Mouse (Mus musculus) gastrocnemius, postnatal 4 days (tissue): ENCODE measurements around the gene Tmed4. TPM values are rescaled to one million over a fixed set of nuclear protein-coding genes. Genes with fewer than 3 reads are reported as not detected.

Experiments
- DNase-seq, 2 experiments: peaks; one replicate each; pipeline ENCODE4 v3.0.0; 2021 to 2022; ENCODE audit warnings: low spot score in 2 of 2, mixed read lengths in 2 of 2
- long read RNA-seq, 2 experiments: library from polyadenylated mRNA; stranded (forward); transcript quantifications; one replicate each; pipeline ENCODE4 v2.0.0; 2021
- total RNA-seq, 2 experiments: library from RNA; stranded (reverse); gene quantifications; 2 replicates each; pipeline ENCODE4 v1.2.3; 2021

Gene Tmed4
- total RNA-seq: 10 to 100 TPM; 70.1 to 72.9 TPM
- long read RNA-seq, experiment 1, transcript Tmed4-201 (5 exons, 2,003 nt): major isoform, 100 of 114 reads
- long read RNA-seq, experiment 1, transcript Tmed4-202 (4 exons, 886 nt): minor isoform, 7 of 114 reads
- long read RNA-seq, experiment 1, partial matches to known transcripts: 1 of 114 reads
- long read RNA-seq, experiment 1, other reads (novel, unspliced or antisense): 6 of 114 reads
- long read RNA-seq, experiment 2, transcript Tmed4-202 (4 exons, 886 nt): minor isoform, 14 of 131 reads
- long read RNA-seq, experiment 2, transcript Tmed4-201 (5 exons, 2,003 nt): major isoform, 108 of 131 reads
- long read RNA-seq, experiment 2, partial matches to known transcripts: 1 of 131 reads
- long read RNA-seq, experiment 2, other reads (novel, unspliced or antisense): 8 of 131 reads

DNA sequence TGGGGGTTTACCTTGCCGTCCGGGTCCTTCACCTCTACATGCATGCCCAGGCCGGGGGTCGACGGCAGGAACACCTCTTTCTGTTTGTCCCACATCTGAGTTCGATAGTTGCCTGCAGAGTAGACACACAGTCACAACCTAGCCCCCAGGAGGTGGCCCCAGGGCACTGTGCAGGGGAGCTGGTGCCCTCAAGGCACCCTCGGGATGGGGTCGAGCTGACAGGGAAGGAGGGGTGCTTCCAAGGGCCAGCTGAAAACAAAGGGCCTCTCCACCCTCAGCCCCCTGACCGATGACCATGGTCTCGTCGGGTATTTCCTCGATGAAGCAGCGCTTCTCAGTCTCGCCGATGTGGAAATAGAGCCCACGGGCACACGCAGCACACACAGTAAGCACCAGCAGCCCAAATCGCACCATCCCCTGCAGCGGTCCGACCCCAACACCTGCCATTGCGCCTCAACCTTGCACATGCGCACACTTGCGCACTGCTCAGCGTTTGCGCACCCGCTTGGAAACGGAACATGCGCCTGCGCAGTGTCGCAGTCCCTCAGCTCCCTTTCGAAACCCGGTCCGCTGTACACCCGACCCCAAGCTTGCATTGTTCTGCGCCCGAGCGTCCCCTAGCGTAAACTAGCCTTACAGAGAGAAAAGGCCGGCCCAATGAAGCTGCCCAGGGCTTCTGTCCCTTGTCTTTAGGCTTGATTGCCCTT, at the start of gene Tmed4:
Tmed4 (minus strand) TSS at position 484 of the 707 bp plus-strand sequence.
- DNase-seq: peak; percentile 96 to 100

DNA sequence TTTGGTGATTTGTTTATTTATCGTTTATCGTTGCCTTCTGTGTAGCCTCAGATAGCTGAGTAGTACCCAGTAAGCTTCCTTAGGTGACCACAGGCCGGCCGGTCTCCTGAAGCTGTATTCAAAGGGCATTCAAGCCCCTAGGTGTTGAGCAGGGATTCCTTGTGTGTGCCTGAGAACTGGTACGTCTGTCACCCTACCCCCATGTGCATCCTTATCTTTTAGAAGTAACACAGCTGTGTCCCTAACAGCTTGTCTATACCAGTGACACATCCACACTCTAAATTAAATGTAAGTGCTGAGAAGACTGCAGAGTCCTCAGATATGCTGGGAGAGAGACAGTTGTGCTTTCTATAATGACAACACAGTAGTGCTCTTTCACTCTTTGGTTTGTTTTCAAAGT, 48.7 kb upstream of the Tmed4 start:
- no peak for DNase-seq

DNA sequence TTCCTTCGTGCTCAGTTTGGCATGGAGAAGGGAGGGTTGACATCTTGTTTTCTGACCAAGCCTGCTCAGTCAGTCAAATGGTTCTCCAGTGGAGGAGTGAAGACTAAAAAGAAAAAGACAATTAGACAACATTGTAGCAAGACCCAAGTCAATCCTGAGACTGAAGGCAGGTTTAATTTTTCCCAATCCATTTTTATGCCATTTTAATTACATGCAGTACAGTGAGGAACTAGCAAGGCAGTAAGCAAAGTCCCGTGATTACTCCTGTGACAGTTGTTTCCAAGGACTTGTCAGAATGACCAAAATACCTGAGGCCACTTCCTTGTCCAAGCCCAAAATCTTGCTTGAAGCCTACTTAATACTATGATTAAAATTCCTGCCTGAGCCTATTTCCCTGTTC, 47.4 kb upstream of the Tmed4 start:
- DNase-seq: no peak

DNA sequence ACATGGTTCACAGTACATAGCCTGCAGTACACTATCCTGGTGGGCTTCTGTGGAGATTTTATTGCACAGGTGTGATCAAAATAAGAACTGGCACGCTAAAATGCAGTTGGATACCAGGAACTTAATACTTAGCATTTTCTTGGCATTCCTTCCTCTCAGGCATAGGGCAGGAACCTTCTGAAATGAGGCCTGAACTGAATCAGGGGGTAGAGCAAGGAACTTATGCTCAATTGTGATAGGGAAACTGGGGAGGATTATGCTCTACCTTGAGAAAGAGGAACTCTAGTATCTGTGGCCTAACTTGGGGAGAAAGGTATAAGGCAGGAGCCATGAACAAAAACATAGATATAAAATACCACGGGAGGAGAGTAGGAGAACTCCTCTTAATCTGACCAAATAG, 44.7 kb upstream of the Tmed4 start:
- no peak for DNase-seq

DNA sequence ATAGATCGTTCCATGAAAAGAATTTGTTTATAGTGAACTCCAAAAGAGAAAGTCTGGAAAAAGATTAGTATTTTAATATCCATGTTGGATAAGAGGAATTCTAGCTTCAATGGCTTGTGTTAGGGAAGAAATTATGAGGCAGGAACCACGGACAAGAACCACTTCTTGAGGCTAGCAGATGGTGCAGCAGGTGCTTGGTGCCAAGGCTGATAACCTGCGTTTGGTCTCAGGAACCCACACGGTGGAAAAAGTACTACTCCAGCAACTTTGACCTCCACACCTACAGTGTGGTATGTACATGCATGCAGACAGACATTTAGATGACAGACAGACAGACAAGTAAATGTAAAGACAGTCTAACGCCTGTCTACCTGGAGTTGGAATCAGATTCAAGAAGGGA, 43.9 kb upstream of the Tmed4 start:
- no peak for DNase-seq

DNA sequence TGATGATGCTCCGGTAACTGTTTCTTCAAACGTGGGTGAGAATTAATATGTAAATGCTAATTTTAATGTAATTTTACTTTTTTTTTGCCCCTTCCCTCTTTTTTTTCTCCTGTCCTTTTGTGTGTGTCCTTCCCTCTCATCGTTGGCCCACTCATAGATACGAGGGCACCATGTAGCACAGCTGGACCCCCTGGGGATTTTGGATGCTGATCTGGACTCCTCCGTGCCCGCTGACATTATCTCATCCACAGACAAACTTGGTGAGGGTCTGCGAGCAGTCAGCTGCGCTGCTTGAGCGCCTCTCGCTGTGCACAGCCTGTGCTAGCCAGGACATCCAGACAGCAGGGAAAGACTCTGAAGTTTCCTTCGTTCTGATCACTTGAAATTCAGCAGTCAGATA, 42.2 kb upstream of the Tmed4 start:
- no peak for DNase-seq

DNA sequence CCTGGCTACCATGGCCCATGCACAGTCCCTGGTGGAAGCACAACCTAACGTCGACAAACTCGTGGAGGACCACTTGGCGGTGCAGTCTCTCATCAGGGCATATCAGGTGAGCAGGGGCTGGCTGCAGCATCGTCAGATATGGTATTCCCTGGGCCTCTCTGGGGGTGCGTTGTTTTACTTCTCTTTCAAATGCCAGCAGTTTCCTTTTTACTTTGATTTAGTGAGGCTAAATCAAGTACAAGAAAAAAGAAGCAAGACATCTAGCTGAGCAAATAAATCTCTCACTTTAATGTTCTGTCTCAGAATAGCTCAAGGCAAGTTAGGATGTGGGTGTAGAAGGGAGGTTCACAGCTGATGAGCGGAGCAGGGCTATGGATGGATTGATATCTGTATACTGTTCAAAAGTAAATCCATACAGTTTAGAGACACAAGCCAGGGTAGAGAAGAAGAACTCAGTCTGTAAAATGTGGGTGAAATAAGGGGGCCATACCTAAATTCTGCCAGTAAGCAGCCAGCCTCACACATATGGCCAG, 39.3 kb upstream of the Tmed4 start:
- no peak for DNase-seq

DNA sequence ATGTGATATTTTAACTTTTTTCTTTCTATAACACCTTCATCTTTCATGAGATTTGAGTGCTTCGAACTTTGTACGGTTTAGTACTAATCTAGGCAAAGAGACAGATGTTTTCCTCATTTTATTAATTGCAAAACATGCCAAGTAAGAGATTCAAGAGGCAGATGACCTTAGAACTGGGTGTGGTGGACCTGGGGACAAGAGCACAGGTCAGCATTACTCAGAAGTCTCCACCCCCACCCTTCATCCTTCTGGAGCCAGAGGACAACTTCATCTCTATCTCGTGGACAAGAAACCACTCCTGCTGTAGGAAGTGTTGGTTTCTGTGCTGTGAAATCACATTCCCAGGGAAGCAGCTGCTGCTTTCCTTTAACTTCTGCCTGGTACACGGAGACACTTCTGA, 33.5 kb upstream of the Tmed4 start:
- no peak for DNase-seq

DNA sequence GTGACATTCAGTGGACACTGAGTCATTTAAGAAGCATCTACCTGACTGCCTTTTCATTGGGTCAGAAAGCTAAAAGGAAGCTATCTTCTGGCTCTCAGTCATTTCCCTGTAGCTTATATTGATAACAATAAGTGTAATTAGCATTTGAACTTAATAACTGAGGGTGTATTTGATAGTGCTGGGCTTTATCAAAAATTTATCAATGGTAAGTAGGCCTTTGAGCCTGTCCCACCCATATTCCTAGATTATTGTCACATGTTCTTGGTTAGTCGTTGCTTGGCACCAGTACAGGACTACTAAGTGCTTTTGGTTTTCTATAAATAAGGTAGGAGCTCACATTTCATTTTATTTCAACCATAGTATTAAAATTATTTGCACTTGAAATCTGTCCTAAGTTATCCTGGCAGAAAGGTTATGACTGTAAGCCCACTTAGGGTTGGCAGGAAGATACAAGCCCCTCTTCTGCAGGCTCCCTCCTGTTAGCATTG, 31.3 kb upstream of the Tmed4 start:
- DNase-seq: no peak

DNA sequence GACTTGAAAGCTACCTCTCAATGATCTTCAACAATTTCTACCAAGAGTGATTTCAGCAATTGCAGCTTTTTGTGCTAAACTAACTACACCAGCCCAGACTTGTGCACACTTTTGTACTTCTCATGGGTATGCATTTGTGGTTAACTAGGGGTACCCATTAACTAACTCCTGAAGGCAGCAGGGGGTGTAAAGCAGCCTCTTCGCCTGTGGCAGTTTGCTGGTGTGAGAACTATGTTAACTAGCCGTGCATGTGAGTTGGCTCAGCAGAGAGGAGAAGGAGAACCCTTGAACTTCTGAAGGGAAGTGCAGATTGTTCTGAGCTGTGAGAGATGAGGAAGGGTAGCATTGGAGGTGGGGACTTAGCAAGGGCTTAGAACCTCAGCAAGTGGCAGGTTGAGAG, 28.1 kb upstream of the Tmed4 start:
- DNase-seq: no peak

DNA sequence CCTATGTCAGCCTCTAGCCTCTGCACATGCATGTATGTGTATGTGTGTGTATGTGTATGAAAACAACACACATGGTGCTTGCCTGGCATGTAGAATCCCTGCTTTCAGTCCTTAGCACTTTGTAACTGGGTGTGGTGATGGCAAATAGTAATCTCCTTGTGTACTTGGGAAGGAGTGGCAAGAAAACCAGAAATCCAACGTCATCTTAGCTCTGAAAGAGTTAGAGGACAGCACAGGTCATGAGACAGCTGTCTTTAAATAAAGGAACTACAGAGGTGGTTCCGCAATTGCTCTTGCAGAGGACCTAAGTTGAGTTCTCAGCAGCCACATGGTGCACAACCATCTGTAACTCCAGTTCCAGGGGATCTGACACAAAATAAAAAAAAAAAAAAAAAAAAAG, 24.8 kb upstream of the Tmed4 start:
- DNase-seq: no peak

DNA sequence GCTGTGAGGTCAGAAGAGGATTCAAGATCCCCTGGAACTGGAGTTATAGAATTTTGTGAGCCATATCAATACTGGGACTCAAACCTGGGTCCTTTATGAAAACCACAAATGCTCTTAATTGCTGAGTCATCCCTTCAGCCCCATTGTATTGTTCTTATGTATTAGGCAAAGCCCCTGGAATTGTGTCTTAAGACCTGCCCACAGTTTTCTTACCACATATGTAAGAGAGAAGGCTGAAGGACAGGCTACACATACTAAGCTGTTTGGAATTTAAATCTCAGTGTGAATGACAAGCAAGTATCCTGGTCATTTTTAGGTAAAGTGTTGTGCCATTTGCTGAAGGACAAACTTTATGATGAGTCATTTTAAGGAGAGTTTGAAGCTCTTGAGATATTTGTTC, 21.4 kb upstream of the Tmed4 start:
- DNase-seq: no peak

DNA sequence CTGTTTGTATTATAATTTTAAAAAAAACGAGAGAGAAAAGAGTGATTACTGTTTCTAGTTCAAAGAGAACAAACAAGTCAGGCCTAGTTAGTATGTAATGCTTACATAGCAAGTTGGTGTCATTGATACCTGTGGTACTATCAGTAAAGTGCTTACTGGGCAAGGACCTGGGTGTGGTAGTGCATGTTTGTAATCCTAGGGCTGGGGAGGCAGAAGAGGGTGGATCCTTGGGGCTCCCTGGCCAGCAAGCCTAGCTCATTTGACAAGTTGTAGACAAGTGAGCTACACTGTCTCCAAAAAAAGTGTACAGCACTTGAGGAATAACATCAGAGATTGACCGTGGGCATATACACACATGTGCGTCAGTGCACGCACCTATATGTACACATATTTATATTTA, 20.0 kb upstream of the Tmed4 start:
- no peak for DNase-seq

DNA sequence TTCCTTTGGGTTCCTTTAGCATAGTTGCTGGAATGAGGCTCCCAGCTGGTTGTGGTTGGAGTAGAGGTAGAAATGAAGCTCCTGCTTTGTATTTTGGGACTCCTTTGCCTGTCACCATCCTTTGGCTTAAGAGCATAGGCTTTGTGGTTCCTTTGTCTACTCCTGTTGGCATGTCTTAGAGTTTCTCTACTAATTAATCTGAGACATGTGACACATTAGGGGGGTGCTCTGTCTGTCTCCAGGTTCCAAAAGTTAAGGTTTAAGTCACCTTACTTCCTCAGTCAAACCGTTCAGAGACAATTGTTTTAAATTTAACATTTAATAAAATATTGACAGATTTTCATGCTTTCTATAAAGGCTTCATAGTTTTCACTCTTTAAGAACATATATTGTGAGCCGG, 18.9 kb upstream of the Tmed4 start:
- DNase-seq: no peak

DNA sequence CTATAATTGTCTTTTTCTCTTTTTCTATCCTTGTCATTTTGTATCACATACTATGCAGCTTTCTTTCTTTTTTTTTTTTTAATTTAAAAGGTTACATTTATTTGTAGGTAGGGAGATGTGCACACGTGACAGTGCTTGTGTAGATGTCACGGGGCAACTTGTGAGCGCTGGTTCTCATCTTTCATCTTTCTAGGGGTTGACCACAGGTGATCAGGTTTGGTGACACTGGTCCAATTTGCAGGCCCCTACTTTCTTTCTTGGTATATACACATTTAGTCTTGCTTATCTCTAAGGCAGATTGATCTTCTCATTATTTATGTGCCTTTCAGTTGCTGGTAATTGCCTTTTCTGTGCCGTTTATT, 18.3 kb upstream of the Tmed4 start:
- DNase-seq: no peak

DNA sequence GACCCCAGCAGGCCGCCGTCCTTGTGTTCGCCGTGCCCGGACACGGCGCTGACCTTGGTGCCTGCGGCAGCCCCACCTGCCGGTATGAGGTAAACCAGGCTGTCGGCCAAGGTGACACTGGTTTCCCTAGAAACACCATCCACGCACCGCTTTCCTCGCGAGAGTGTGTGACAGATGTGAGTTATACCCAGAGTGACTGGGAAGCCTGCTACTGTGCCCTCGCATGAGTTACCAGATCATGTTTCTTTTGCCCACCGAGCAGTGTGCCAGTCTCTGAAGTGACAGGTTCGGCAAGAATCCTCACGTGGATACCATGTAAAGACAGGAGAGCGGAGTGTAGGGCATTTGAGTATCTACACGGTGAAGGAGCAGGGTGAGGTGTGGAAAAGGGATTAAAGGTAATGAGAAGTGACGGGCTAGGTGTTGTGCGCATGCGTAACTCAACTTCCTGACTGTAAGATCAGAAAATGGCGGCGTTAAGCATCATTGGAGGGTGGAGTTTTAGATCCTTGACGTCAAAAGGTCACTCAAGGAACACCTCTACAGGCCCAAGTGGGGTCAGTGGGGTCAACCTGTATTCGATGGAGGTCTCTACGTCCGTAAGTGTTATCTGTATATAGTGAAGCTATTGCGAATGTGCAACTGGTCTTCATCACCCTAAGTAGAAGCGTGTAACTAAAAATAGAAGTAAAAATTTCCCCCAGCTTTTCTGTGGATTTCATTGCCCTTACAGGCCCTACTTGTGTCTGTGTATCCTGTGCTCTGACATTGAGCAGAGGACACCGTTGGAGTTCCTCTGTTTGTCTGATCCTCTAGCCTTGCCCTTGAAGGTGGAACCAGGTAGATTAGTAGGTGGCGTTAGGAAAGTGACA, 17.7 kb upstream of the Tmed4 start:
- DNase-seq: peak in 1 of 2 experiments; percentile 48

DNA sequence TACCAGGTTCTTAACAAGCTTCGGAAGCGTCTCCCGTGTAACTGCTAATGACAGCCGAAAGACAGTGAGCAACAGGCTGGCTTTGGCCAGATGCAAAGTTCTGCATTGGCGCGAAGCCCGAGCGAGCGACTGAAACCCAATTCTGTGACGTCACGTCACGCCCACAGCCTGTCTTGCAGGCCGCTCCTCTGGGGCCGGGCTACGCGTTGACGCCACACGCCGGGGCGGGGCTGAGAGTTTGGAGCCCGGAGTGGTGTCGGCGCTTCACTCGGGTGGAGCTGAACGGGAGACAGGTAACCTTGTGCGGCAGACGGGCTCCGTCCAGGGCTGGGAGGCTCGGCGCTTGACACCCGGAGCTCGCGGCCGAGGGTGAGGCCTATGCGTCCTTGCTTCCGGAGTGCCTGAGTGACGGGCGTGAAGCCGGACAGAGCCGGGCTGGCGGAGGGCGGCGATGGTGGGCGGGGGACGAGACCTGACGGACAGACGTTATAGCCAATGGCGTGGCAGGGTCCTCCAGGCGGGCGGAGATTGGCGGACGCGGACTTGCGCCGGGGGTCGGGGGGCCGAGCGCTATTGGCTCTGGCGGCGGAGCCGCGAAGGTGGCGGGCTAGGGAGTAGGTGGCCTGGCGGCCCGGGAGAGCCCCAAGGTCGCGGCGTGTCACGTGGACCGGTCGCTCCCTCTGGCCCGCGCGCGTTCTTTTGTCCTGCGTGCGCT, 16.9 kb upstream of the Tmed4 start, which contains the start of gene Ogdh:
Ogdh (plus strand) TSS at position 233 of the 715 bp plus-strand sequence.
- peak; percentile 97 to 100 for DNase-seq

DNA sequence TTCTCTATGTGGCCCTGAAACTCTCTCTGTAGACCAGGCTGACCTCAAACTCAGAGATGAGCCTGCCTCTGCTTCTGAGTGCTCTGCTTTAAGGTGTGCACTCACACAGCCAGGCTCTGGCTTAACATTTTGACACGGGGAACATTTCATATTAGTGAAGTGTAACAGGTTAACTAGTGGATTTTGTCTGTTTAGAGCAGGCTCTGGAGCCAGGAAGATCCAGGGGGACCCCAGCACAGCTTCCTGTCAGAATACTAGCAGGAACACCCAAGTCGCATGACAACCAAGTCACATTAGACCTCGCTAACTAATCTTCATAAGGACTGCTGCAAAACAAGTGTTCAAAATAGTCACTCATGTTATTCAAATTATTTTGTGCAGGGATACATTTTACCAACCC, 16.2 kb upstream of the Tmed4 start:
- no peak for DNase-seq

DNA sequence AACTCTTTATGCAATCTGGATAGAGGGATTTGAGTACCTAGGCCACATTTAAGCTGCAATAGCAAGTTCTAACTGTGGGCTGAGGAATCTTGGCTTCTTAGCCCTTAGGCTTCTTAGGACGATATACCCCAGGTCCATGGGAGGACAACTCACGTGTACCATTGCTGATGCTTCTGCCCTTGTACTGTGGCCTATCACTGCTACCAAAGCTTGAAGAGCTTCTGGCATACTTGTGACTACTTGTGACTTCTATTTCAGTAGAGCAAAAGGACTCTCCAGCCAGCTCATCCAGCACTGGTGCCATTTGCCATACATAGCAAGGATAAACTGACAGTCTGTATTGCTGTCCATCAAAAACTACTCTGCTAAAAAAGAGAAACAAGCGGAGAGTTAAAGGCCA, 15.5 kb upstream of the Tmed4 start:
- no peak for DNase-seq

DNA sequence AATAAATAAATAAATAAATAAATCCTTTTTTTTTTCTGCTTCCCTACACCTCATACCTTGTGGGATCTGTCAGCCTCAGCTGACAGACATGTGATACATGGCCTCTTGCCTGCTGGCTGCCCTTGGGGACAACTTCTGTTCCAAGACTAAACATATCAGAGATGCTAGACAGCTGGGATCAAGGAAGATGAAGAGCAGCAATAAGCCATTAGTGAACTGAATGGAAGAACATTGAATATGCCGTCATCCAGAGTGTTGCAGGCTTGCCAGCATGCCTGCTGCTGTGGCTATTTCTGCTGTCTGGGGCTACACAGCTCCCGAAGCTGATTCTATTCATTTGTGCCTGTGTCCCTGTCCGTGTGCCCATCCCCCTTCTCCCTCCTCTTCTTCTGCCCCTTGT, 8.3 kb upstream of the Tmed4 start:
- no peak for DNase-seq

DNA sequence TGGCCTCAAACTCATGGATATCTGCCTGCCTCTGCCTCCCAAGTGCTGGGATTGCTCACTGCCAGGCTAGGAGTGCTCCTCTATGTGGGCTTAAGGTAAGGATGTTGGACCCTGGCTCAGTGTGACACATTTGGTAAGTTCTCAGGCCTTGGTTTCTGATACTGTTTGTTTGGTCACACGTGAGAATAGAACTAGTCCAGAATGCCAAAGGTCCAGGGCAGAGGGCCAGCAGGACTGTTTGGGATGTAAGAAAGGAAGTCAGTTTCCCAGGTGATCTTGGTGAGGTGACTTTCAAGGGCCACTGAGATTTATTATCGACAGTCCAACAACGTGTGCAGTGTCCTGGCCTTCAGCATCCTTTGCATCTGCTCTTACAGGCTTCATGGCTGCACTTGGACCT, 1.8 kb upstream of the Tmed4 start:
- DNase-seq: no peak
